Mouse (Mus musculus) ES-E14 (cell line): ENCODE data around the gene Nrbp1.

Source experiments
- CHD2 ChIP-seq: IDR thresholded peaks from 2 replicates; pipeline ENCODE4 v1.6.1; 2014; ENCODE audit warnings: mild to moderate bottlenecking, low read depth, low read length, inconsistent platforms
- HCFC1 ChIP-seq: IDR thresholded peaks from 2 replicates; pipeline ENCODE4 v1.6.1; 2012; ENCODE audit warnings: low read length, inconsistent platforms, borderline replicate concordance; ENCODE audit not compliant: insufficient read depth
- MAFK ChIP-seq: IDR thresholded peaks from 2 replicates; pipeline ENCODE4 v1.6.1; 2014; ENCODE audit warnings: mild to moderate bottlenecking, low read depth, low read length, inconsistent platforms; ENCODE audit not compliant: insufficient read depth
- ZC3H11A ChIP-seq: IDR thresholded peaks from 2 replicates; pipeline ENCODE4 v1.6.1; 2012; ENCODE audit warnings: low read depth, mild to moderate bottlenecking, inconsistent platforms, low read length, borderline replicate concordance
- ZNF384 ChIP-seq: IDR thresholded peaks from 2 replicates; pipeline ENCODE4 v1.6.1; 2012; ENCODE audit warnings: low read depth, low read length, inconsistent platforms

GRCm38 (mm10) chr5:31288225-31288624 lies 47.6 kb downstream of the Nrbp1 start:
- TF ChIP-seq ZC3H11A (no peak), HCFC1 (no peak), MAFK (no peak), ZNF384 (no peak), CHD2 (no peak)
